Mouse (Mus musculus): Measurements from ENCODE around the gene Cacna1a. TPM values are rescaled to one million over a fixed set of nuclear protein-coding genes. Genes with fewer than 3 reads are reported as not detected.
A peak's percentile ranks its signal among the peaks of the same experiment; 100 is the strongest.

The Cacna1a gene
- polyA plus RNA-seq, 1 experiment from 2014 or later: 4.5 TPM

GRCm38 (mm10) chr8:84639162-84640009 lies 251.1 kb downstream of the Cacna1a start:
- Histone ChIP-seq H3K9ac (ENCODE audit: low read depth, low read length) (peak overlapping the region; percentile 82), H3K36me3 (ENCODE audit: control insufficient read depth, insufficient read depth, low read length) (no peaks in the 10 kb centered on the region), H3K4me1 (ENCODE audit: control insufficient read depth, insufficient read depth, low read length) (peaks cover 19% of the 10 kb centered on the region), H3K27me3 (replicated peaks; ENCODE audit: control insufficient read depth, insufficient read depth, low read length) (no peaks in the 10 kb centered on the region), H3K4me2 (ENCODE audit: low read depth, low read length) (peak overlapping the region; percentile 92), H3K9me3 (ENCODE audit: control insufficient read depth, low read length) (no peaks in the 10 kb centered on the region), H3K4me3 (ENCODE audit: low read depth, low read length) (peak overlapping the region; percentile 55), H3K27ac (replicated peaks; ENCODE audit: low read depth, low read length) (peak overlapping the region; percentile 95)
- DNase-seq (ENCODE audit: low spot score) (peak; percentile 97), ATAC-seq (ENCODE audit: low read depth) (peak; percentile 95)
- under 1% methylated on average over 85 of the region's 106 CpGs for WGBS

DNA sequence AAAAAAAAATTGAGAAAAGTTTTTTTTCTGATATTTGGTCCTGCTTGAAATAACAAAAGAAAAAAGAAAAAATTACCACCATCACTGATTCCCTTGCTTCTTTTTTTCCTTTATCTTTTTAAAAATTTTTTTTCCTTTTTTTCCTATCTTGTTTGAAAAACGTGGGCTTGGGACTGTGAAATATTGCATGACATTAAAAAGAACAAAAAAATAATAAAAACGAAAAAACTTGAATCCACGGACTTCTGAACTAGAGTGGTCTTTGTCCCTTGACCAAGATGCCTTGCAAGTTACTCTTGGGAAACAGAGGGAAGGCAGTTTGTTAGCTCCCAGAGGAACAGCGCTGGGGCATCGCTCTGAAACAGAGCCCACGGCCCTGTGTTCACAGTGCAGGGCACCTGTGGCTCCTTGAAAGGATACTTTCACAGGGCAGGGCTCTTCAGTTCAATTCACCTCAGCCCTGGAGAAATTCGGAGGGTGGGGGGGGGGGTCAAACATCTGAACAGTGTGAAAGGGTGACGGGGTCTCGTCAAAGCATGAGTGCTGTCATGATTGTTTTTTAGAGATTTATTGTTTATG lies 251.9 kb downstream of the Cacna1a start:
- no peak for ATAC-seq (ENCODE audit: low read depth)
- WGBS: 23% methylated on average over 9 of the region's 9 CpGs
- Histone ChIP-seq H3K4me3 (ENCODE audit: low read depth, low read length) (peak overlapping the region; percentile 55), H3K4me2 (ENCODE audit: low read depth, low read length) (peak overlapping the region; percentile 92), H3K27me3 (replicated peaks; ENCODE audit: control insufficient read depth, insufficient read depth, low read length) (no peaks in the 10 kb centered on the region), H3K9me3 (ENCODE audit: control insufficient read depth, low read length) (no peaks in the 10 kb centered on the region), H3K27ac (replicated peaks; ENCODE audit: low read depth, low read length) (no peak overlapping the region), H3K4me1 (ENCODE audit: control insufficient read depth, insufficient read depth, low read length) (peaks cover 14% of the 10 kb centered on the region), H3K36me3 (ENCODE audit: control insufficient read depth, insufficient read depth, low read length) (no peaks in the 10 kb centered on the region), H3K9ac (ENCODE audit: low read depth, low read length) (peak overlapping the region; percentile 46)
- no peak for DNase-seq (ENCODE audit: low spot score)

- H3K36me3 ChIP-seq (ENCODE audit: control insufficient read depth, insufficient read depth, low read length): no peaks in the 10 kb centered on the region
- peaks cover 9% of the 10 kb centered on the region; the same call in 1 of the 2 replicates for H3K4me1 ChIP-seq (ENCODE audit: control insufficient read depth, insufficient read depth, low read length)
- no peaks in the 10 kb centered on the region for H3K9me3 ChIP-seq (ENCODE audit: control insufficient read depth, low read length)
- no peak overlapping the region for H3K4me2 ChIP-seq (ENCODE audit: low read depth, low read length)
- WGBS: 72% methylated on average over 7 of the region's 7 CpGs
- H3K9ac ChIP-seq (ENCODE audit: low read depth, low read length): no peak overlapping the region
- no peak overlapping the region for H3K27ac ChIP-seq (replicated peaks; ENCODE audit: low read depth, low read length)
- DNase-seq (ENCODE audit: low spot score) (no peak), ATAC-seq (ENCODE audit: low read depth) (no peak)
- no peak overlapping the region for H3K4me3 ChIP-seq (ENCODE audit: low read depth, low read length)
- H3K27me3 ChIP-seq (replicated peaks; ENCODE audit: control insufficient read depth, insufficient read depth, low read length): no peaks in the 10 kb centered on the region
These were observed 252.5 kb downstream of the Cacna1a start for GRCm38 (mm10) chr8:84640617-84641294.

- 91% methylated on average over 1 of the region's 1 CpGs for WGBS
- Histone ChIP-seq H3K36me3 (ENCODE audit: control insufficient read depth, insufficient read depth, low read length) (no peaks in the 10 kb centered on the region), H3K27me3 (replicated peaks; ENCODE audit: control insufficient read depth, insufficient read depth, low read length) (no peaks in the 10 kb centered on the region), H3K4me1 (ENCODE audit: control insufficient read depth, insufficient read depth, low read length) (0 out of 2 replicates have a peak, but pooled peaks cover 5% of the 10 kb centered on the region), H3K9ac (ENCODE audit: low read depth, low read length) (no peak overlapping the region), H3K4me2 (ENCODE audit: low read depth, low read length) (no peak overlapping the region), H3K9me3 (ENCODE audit: control insufficient read depth, low read length) (no peaks in the 10 kb centered on the region), H3K4me3 (ENCODE audit: low read depth, low read length) (no peak overlapping the region), H3K27ac (replicated peaks; ENCODE audit: low read depth, low read length) (no peak overlapping the region)
- DNase-seq (ENCODE audit: low spot score) (no peak), ATAC-seq (ENCODE audit: low read depth) (no peak)
These were observed 253.5 kb downstream of the Cacna1a start for GRCm38 (mm10) chr8:84641578-84642361.

- 58% methylated on average over 5 of the region's 5 CpGs for WGBS
- H3K4me3 ChIP-seq (ENCODE audit: low read depth, low read length): no peak overlapping the region
- no peaks in the 10 kb centered on the region for H3K9me3 ChIP-seq (ENCODE audit: control insufficient read depth, low read length)
- peaks cover 11% of the 10 kb centered on the region for H3K4me1 ChIP-seq (ENCODE audit: control insufficient read depth, insufficient read depth, low read length)
- DNase-seq (ENCODE audit: low spot score) (no peak), ATAC-seq (ENCODE audit: low read depth) (no peak)
- H3K36me3 ChIP-seq (ENCODE audit: control insufficient read depth, insufficient read depth, low read length): no peaks in the 10 kb centered on the region
- no peak overlapping the region for H3K27ac ChIP-seq (replicated peaks; ENCODE audit: low read depth, low read length)
- H3K9ac ChIP-seq (ENCODE audit: low read depth, low read length): no peak overlapping the region
- no peaks in the 10 kb centered on the region for H3K27me3 ChIP-seq (replicated peaks; ENCODE audit: control insufficient read depth, insufficient read depth, low read length)
- no peak overlapping the region for H3K4me2 ChIP-seq (ENCODE audit: low read depth, low read length)
These were observed 254.8 kb downstream of the Cacna1a start for GRCm38 (mm10) chr8:84643019-84643418.

DNA sequence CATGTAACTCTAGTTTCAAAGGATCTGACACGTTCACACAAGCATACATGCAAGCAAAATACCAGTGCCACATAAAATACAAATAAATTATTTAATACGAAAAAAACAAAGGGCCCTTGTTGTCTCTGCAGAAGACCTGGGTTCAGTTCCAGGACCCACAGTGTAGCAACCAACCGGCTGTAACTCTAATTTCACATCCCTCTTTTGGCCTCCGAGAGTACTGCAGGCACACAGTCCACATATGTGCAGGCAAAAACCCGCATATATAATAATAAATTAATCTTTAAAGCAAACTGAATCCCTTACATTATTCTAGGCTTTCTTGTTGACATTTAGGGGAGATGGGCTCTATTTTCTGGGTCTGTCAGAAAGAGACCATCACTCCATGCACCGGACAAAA lies 258.6 kb downstream of the Cacna1a start:
- H3K4me1 ChIP-seq (ENCODE audit: control insufficient read depth, insufficient read depth, low read length): peaks cover 7% of the 10 kb centered on the region
- H3K27ac ChIP-seq (replicated peaks; ENCODE audit: low read depth, low read length): no peak overlapping the region
- DNase-seq (ENCODE audit: low spot score): no peak
- H3K4me3 ChIP-seq (ENCODE audit: low read depth, low read length): no peak overlapping the region
- no peaks in the 10 kb centered on the region for H3K27me3 ChIP-seq (replicated peaks; ENCODE audit: control insufficient read depth, insufficient read depth, low read length)
- WGBS: 45% methylated on average over 6 of the region's 6 CpGs
- peak overlapping the region; percentile 35; the same call in 1 of the 2 replicates for H3K4me2 ChIP-seq (ENCODE audit: low read depth, low read length)
- H3K36me3 ChIP-seq (ENCODE audit: control insufficient read depth, insufficient read depth, low read length): no peaks in the 10 kb centered on the region
- H3K9me3 ChIP-seq (ENCODE audit: control insufficient read depth, low read length): no peaks in the 10 kb centered on the region
- no peak for ATAC-seq (ENCODE audit: low read depth)
- no peak overlapping the region for H3K9ac ChIP-seq (ENCODE audit: low read depth, low read length)

- WGBS: 4% methylated on average over 14 of the region's 14 CpGs
- H3K9me3 ChIP-seq (ENCODE audit: control insufficient read depth, low read length): no peaks in the 10 kb centered on the region
- peak overlapping the region; percentile 35 for H3K4me2 ChIP-seq (ENCODE audit: low read depth, low read length)
These were observed 259.2 kb downstream of the Cacna1a start for GRCm38 (mm10) chr8:84647461-84647901.

GRCm38 (mm10) chr8:84650213-84650612 lies 262.0 kb downstream of the Cacna1a start:
- no peaks in the 10 kb centered on the region for H3K36me3 ChIP-seq (ENCODE audit: control insufficient read depth, insufficient read depth, low read length)
- ATAC-seq (ENCODE audit: low read depth) (no peak), DNase-seq (ENCODE audit: low spot score) (no peak)
- no peak overlapping the region for H3K4me2 ChIP-seq (ENCODE audit: low read depth, low read length)
- peaks cover 14% of the 10 kb centered on the region for H3K4me1 ChIP-seq (ENCODE audit: control insufficient read depth, insufficient read depth, low read length)
- H3K27ac ChIP-seq (replicated peaks; ENCODE audit: low read depth, low read length): no peak overlapping the region; the same call in 1 of the 2 replicates
- no peak overlapping the region for H3K4me3 ChIP-seq (ENCODE audit: low read depth, low read length)
- 44% methylated on average over 3 of the region's 3 CpGs for WGBS
- H3K9me3 ChIP-seq (ENCODE audit: control insufficient read depth, low read length): no peaks in the 10 kb centered on the region
- no peaks in the 10 kb centered on the region for H3K27me3 ChIP-seq (replicated peaks; ENCODE audit: control insufficient read depth, insufficient read depth, low read length)
- H3K9ac ChIP-seq (ENCODE audit: low read depth, low read length): no peak overlapping the region

More at GRCm38 (mm10) chr8:84647461-84647901, 259.2 kb downstream of the Cacna1a start:
- no peaks in the 10 kb centered on the region for H3K27me3 ChIP-seq (replicated peaks; ENCODE audit: control insufficient read depth, insufficient read depth, low read length)
- H3K27ac ChIP-seq (replicated peaks; ENCODE audit: low read depth, low read length): no peak overlapping the region
- H3K4me1 ChIP-seq (ENCODE audit: control insufficient read depth, insufficient read depth, low read length): peaks cover 7% of the 10 kb centered on the region
- 0 out of 2 replicates have a peak overlapping the region, but pooled peaks have one; percentile 1 for H3K4me3 ChIP-seq (ENCODE audit: low read depth, low read length)
- peak; percentile 58 for DNase-seq (ENCODE audit: low spot score)
- no peaks in the 10 kb centered on the region for H3K36me3 ChIP-seq (ENCODE audit: control insufficient read depth, insufficient read depth, low read length)
- no peak overlapping the region for H3K9ac ChIP-seq (ENCODE audit: low read depth, low read length)
- ATAC-seq (ENCODE audit: low read depth): peak; percentile 41
